Mouse (Mus musculus) liver, embryonic 18 days (tissue): Measurements from ENCODE around the gene Glg1. TPM values are rescaled to one million over a fixed set of nuclear protein-coding genes. Genes with fewer than 3 reads are reported as not detected.

ENCODE experiments used
- polyA plus RNA-seq: library from polyadenylated mRNA; depleted of rRNA; stranded (reverse); fragments of >200 nt; gene quantifications from 2 replicates; pipeline ENCODE4 v1.2.3, GENCODE M21; 2012; rRNA removed

Glg1 gene
- polyA plus RNA-seq, result 7.9 and 9.4 TPM in 2 replicates

DNA sequence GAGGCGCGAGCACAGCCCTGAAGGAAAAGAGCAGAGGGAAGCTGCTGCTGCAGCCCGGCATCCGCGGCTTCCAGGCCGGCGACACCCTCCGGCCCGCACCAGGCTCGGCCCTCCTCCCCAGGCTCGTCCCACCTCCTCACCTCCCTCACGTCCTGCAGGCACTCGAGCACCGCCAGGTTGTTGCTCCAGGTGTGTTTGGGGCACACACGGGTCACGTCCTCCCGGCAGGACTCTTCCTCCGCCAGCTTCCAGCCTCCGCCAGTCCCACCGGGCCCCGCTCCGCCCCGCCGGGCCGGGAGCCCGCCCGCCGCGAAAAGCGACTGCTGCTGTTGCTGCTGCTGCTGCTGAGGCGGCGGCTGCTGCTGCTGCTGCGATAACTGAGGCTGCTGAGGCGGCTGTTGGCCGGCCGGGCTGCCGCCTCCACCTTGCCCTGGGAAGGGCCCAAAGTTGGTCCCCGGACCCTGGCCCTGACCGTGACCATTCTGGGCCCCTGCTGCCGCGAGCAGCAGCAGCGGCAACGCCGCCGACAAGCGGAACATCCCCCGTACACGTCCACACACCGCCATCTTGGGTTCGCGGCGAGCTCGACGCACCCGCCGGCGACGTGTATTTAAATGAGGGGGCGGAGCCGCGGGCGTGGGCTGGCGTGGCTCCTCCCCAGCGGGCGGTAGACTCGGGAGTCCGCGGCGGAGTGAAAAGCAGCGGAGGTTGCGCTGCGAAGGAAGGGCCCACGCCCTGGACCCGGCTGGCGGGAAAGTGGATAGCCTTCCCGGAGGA lies at the start of gene Glg1:
TSS of gene Glg1 (minus strand) at position 586 of the 777 bp plus-strand sequence.

DNA sequence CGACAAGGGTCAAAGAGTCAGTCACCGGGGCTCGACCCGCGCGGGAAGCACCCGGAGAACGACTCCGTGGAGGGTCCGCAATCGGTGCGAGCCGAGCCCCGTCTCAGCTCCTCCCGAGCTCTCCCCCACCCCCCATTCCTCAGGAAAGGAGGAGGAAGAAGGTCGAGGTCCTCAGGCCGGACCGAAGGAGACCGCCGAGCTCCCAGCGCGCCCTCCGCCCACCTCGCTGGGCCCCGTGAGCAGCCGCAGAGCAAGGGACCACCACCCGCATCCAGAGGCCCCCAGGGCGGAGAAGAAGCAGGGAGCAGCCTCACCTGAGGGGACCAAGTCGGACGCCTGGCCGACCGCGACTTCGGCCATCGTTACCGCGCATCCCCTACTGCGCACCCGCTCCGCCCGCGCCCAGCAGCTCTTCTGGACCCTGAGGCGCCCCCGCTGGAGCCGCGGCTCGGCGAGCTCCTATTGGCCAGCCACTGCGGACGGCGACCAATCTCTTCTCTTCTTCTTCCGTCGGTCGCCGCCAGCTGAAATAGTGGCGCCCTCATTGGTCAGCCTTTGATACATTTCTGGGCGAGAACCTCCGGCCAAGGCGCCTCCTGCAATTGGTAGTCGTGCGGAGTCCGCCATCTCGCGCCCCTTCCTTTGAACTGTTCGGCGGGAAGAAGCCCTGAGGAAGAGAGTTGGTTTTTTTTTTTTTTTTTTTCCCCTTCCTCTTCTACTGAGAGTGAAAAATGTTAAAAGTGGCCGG lies 41.0 kb upstream of the Glg1 start, which contains the start of gene Rfwd3:
TSS of gene Rfwd3 (minus strand) at position 402 of the 748 bp plus-strand sequence.

Other genes starting within 250 kb of the Glg1 start
- 3.6 and 4.3 TPM in 2 replicates for gene Ddx19b, start 227.5 kb downstream of the Glg1 start, polyA plus RNA-seq
- gene Aars, start 226.1 kb downstream of the Glg1 start, polyA plus RNA-seq, result 23.9 and 25.1 TPM in 2 replicates
- 1.9 and 2.4 TPM in 2 replicates for gene Exosc6, start 202.9 kb downstream of the Glg1 start, polyA plus RNA-seq
- gene Clec18a, start 166.8 kb downstream of the Glg1 start, polyA plus RNA-seq, result not detected in 2 replicates
- 2.0 and 2.2 TPM in 2 replicates for gene Pdpr, start 164.6 kb downstream of the Glg1 start, polyA plus RNA-seq
- gene Rfwd3, start 41.0 kb upstream of the Glg1 start, polyA plus RNA-seq, result 14.1 and 14.8 TPM in 2 replicates
- gene Mlkl, start 79.0 kb upstream of the Glg1 start, polyA plus RNA-seq, result 3.4 and 4.4 TPM in 2 replicates
- gene Fa2h, start 134.6 kb upstream of the Glg1 start, polyA plus RNA-seq, result 0.01 and 0.05 TPM in 2 replicates